Mouse (Mus musculus) left cerebral cortex, postnatal 25 days (tissue): ENCODE data around the gene Fundc2. TPM values are rescaled to one million over a fixed set of nuclear protein-coding genes. Genes with fewer than 3 reads are reported as not detected.

ENCODE experiments used
- DNase-seq, 2 experiments: peaks; one replicate each; pipeline ENCODE4 v3.0.0; 2022; ENCODE audit warnings: low spot score in 2 of 2, mixed read lengths in 1 of 2
- intact Hi-C: fragments of 180-260 bp; cut with DNase I; formaldehyde crosslinking; loops from one replicate; pipeline ENCODE4 v1.15.1; 2025
- total RNA-seq, 2 experiments: library from RNA; stranded (reverse); gene quantifications; 2 replicates each; pipeline ENCODE4 v1.2.3; 2021

Gene Fundc2
- total RNA-seq: 10 to 100 TPM; 50.6 to 53.6 TPM

GRCm38 (mm10) chrX:75382195-75382771 is at the start of gene Fundc2, which contains the start of gene F8:
Fundc2 (plus strand) TSS chrX:75382399.
F8 (minus strand) TSS chrX:75382615.
- peak; percentile 24 to 74 for DNase-seq
- intact Hi-C loops: no loop called here

DNA sequence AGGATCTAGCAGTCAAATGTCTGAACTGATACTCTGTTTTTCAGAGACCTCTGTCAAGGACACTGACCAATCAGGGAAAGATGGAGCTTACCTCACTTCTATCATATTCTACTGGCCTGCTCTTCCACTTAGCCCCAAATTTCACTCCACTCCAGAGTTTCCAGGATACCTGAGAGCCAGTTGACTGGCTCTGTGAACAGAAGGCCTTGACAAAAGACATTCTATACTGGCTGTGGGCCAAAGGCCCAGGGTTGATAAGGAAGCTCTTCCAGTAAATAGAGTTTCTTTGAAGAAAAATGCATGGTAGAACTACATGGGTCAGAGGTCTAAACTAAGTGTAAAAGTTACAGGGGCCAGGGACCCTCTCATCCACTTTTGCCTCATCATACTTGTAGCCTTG is 12.0 kb upstream of the Fundc2 start:
- no peak for DNase-seq
- intact Hi-C loops: no loop called here

- no peak for DNase-seq
- intact Hi-C loops: no loop called here
Measured at GRCm38 (mm10) chrX:75372666-75373425, 9.4 kb upstream of the Fundc2 start.

DNA sequence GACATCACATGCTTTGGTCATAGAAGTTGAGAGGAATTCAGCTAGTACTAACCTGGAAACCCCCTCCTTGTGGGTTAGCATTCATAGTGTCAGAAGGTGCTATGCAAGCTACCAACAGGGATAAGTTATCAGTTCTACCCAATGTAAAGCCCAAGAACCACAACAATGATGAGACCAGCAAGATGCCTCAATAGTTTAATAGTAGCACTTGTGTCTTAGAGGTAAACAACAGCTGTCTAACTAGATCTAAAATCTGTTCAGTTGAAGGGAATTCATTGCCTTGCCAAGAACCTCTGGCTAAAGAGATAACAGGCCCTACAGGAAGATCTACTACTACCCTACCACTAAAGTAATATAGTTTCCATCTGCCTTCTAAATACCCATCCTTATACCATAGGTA is 5.4 kb upstream of the Fundc2 start:
- intact Hi-C loops: no loop called here
- DNase-seq: no peak

DNA sequence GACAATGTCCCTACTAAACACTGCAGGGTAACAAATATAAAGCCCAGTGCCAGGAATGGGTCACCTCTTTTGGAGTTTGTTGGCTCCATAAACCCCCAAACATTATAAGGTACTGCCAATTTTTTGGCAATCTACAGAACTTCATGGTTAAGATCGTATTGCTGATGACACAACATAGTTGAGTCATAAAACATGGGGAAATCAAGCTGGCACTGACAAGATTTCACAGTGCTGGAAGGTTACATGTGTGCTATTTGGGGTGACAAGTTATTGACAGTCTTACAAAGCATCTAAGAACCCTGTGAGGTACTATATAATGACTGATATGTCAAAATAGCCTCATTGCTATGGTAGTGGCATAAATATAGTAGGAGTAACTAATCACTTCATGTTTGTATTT is 1.0 kb upstream of the Fundc2 start:
- intact Hi-C loops: no loop called here
- DNase-seq: no peak

DNA sequence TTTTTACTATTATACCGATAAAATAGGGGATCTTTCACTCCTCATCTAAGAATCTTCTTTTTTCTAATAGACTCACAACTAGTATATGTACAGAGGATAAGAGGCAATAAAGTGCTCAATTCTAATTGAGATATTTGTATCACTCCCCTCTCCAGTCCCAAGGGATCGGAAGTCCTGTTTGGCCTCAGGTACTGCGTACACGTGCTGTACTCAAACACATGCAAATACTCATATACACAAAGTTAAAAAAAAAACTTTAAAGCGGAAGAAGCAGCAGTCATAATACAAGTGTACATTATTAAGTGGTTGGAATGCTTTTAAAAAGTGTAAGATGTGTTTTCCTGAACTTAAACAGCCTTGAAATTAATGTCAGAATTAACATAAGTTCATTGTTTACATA is 500 bp upstream of the Fundc2 start:
- DNase-seq: no peak
- intact Hi-C loops: no loop called here

GRCm38 (mm10) chrX:75399471-75399870 is 17.3 kb downstream of the Fundc2 start:
- DNase-seq: no peak
- intact Hi-C loops: no loop called here

DNA sequence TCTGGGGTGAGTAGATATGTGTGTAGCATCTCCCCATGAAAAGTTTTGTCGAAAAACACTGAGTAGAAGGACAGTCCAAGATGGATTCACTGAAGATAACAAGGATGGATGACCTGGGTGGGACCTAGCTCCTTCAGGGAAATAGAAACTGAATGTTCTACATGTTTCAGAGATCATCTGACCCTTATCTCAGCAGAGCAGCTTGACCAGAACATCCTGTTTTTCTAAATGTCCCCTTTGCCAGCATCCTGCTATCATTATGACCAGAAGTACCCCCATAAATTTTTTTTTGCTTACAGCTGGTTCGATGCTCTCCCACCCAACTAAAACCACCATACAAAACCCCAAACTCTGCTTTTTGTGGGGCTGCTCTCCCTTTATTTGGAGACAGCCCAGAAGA is 20.5 kb downstream of the Fundc2 start:
- no peak for DNase-seq
- intact Hi-C loops: no loop called here

DNA sequence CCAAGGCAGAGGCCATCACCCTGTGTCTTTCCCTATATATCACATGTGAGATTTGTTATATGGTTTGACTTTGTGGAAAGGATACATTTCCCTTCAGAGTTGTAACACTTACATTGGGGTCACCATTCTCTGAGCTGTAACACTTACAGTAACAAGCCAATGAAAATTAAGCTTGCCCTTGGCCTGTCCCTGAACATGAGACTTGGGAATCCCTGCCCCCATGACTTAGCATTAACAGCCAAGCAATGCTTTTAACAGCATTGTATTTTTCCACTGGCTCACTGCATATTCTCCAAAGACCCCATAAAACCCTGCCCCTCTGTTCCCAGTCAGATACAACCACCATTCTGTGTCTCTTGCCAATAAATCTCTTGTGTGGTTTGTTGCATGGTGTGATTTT is 21.2 kb downstream of the Fundc2 start:
- intact Hi-C loops: no loop called here

DNA sequence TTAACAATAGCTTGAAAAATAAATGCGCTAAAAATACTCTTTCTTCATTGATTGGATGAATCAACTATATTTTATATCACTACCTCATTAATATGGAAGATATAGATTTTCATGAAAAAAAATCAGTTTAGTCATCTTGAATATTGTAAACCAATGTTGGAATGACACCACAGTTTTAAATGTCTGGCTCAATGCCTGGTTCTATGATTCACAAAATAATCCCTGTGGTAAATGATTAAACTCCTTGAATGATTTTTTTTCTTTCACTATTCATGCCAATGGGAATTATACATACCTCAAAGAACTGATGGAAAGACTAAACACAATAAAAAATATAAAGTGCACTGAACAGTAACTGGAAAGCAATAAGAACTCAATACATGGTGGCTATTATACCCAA is 27.5 kb downstream of the Fundc2 start:
- intact Hi-C loops: loop anchor here (10.0 kb wide), 1 partner anchor 285 kb away; no protein-coding TSS in a partner anchor
- no peak for DNase-seq

More for the DNA sequence above, 21.2 kb downstream of the Fundc2 start:
- DNase-seq: no peak

DNA sequence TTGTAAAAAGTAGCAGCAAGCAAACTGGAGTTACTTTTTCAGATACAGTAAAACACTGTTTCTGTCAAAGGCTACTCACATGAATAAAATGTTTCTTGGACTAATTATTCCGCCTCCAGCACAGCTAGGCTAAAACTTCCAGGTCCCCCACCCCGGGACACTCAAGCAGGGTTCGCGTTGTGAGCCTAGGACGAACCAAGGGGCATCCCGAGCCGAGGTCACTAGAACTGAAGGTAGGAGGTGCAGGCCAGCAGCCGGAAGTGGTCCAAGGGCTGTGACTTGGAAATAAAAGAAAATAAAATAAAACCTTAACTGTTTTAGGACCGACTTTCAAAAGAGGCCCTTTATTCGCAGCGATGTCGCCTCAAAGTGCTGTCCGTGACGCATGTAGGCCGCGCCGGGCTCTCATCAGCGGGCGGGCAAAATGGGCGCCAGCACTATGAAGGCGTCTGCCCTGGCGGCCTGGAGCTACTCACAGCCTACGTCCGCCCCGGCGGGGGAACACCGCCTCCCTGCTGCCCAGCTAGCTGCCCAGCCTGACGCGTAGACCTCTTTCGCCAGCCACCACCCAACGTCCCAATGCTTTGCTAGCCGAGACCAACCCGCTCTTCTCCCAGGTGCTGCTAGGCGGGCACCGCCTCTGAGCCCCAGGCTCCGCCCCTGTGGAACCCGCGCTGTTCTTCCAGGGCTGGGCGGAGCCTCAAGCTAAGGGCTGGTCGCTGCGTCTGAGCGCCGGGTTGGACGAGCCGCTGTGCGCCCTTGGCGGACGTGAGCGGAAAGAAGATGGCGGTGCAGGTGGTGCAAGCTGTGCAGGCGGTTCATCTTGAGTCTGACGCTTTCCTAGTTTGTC is 34.0 kb downstream of the Fundc2 start, which contains the start of the genes Cmc4, Mtcp1 and Brcc3:
Gene Cmc4 (minus strand): TSS at position 649 of the 850 bp plus-strand sequence.
Gene Mtcp1 (minus strand): TSS at position 653 of the 850 bp plus-strand sequence.
Gene Brcc3 (plus strand): TSS at position 693 of the 850 bp plus-strand sequence.
- intact Hi-C loops: loop anchor here (10.0 kb wide), 1 partner anchor 291 kb away; no protein-coding TSS in a partner anchor
- DNase-seq: peak; percentile 84 to 91

Other genes with a start within 250 kb of the Fundc2 start
- gene Smim9, start 218.6 kb upstream of the Fundc2 start, total RNA-seq: not detected
- gene F8, start 216 bp downstream of the Fundc2 start, total RNA-seq: 1 to 10 TPM; 1.5 to 2.7 TPM
- gene Cmc4, start 34.2 kb downstream of the Fundc2 start, total RNA-seq: 10 to 100 TPM; 12.4 to 15.6 TPM
- 1 to 10 TPM; 8.1 to 8.3 TPM for gene Mtcp1, start 34.2 kb downstream of the Fundc2 start, total RNA-seq
- 10 to 100 TPM; 33.8 to 36.9 TPM for gene Brcc3, start 34.2 kb downstream of the Fundc2 start, total RNA-seq
- 10 to 100 TPM; 67.6 to 68.4 TPM for gene Vbp1, start 131.9 kb downstream of the Fundc2 start, total RNA-seq
- 10 to 100 TPM; 41.8 to 43.9 TPM for gene Rab39b, start 195.8 kb downstream of the Fundc2 start, total RNA-seq